Comparison of ENCODE assay signal across 9 mouse cellular contexts in the genomic region with DNA sequence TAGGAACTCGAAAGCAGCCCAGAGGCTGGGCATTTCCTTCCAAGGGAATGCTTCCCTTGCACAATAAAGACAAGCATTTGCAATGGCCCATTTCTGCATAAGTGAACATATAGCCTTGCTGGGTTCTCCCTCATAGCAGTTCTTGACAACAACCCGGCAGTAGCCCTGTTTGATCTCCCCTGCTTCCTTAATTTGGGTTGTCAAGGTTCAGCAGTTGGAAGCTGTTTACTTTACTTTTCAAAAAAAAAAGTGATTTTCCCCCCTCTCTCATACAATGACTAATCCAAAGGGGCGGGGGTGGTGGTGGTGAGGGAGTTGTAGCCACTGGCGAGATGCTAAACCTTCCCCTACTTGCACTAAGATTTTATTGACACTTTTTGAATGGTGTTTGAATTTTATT. TPM values are rescaled to one million over a fixed set of nuclear protein-coding genes. Genes with fewer than 3 reads are reported as not detected.
DNase-seq lines count a peak whose midpoint lies in the region; ATAC-seq and TF ChIP-seq lines count a peak whose summit lies in the region.
"Had no signal": no experiment of that assay in that cellular context is flagged by ENCODE, and none has a peak within 500 bp of the region (broad histone marks: within the 10 kb centered on the region; RNA-seq: fewer than 3 reads in every experiment).

No protein-coding gene starts in this region.

- peak overlapping the region; percentile 99 for H3K27ac ChIP-seq in left cerebral cortex, adult 2 months
- H3K27ac ChIP-seq in hindbrain, embryonic 15.5 days (replicated peaks), result no peak overlapping the region
- no peak overlapping the region for H3K27ac ChIP-seq in neural tube, embryonic 15.5 days (replicated peaks)

- intact Hi-C loops in left cerebral cortex, adult 2 months (cut with DNase I), result no loop called here
- intact Hi-C loops in left cerebral cortex, postnatal 36 days (cut with DNase I), result no loop called here

- peaks cover 33% of the 10 kb centered on the region for H3K4me1 ChIP-seq in hindbrain, embryonic 15.5 days (replicated peaks)
- H3K4me1 ChIP-seq in neural tube, embryonic 15.5 days, result peaks cover 30% of the 10 kb centered on the region

- H3K9me3 ChIP-seq in hindbrain, embryonic 15.5 days, result no peaks in the 10 kb centered on the region
- H3K9me3 ChIP-seq in neural tube, embryonic 15.5 days (replicated peaks), result no peaks in the 10 kb centered on the region

- 31% methylated on average over 4 of the region's 4 CpGs for WGBS in hindbrain, embryonic 15.5 days
- WGBS in neural tube, embryonic 15.5 days, result 37% methylated on average over 4 of the region's 4 CpGs

- H3K36me3 ChIP-seq in hindbrain, embryonic 15.5 days, result no peaks in the 10 kb centered on the region
- H3K36me3 ChIP-seq in neural tube, embryonic 15.5 days, result no peaks in the 10 kb centered on the region

- H3K27me3 ChIP-seq in hindbrain, embryonic 15.5 days, result no peaks in the 10 kb centered on the region
- 0 out of 2 replicates have a peak, but pooled peaks cover 4% of the 10 kb centered on the region for H3K27me3 ChIP-seq in neural tube, embryonic 15.5 days (replicated peaks)
- H3K27me3 ChIP-seq: Patski had no signal

- H3K4me3 ChIP-seq in left cerebral cortex, adult 2 months, result peak overlapping the region; percentile 92
- H3K4me3 ChIP-seq in hindbrain, embryonic 15.5 days, result no peak overlapping the region
- no peak overlapping the region for H3K4me3 ChIP-seq in neural tube, embryonic 15.5 days (replicated peaks)

- no peak for TF ChIP-seq CTCF in left cerebral cortex, adult 2 months (IDR thresholded peaks at IDR 0.05)

- no peak for ATAC-seq in hindbrain, embryonic 15.5 days (ENCODE audit: low FRiP score, low read depth)
- no peak for ATAC-seq in neural tube, embryonic 15.5 days (ENCODE audit: low FRiP score)
- ATAC-seq: Patski had no signal

- no peak for DNase-seq in left cerebral cortex, adult 2 months (ENCODE audit: extremely low spot score in 1 of 2, low spot score in 2 of 2)
- no peak for DNase-seq in left cerebral cortex, postnatal 36 days (ENCODE audit: low spot score in 2 of 2)
- peak; percentile 37 for DNase-seq in embryo, embryonic 9.5 days (ENCODE audit: extremely low spot score)
- no peak for DNase-seq in gastrocnemius, postnatal 4 days (ENCODE audit: low spot score in 2 of 2)
- DNase-seq in cerebellum, postnatal 36 days, result no peak
- no peak for DNase-seq in testis, postnatal 14 days (ENCODE audit: low spot score)

- peak overlapping the region; percentile 99 for H3K4me2 ChIP-seq in hindbrain, embryonic 15.5 days
- H3K4me2 ChIP-seq in neural tube, embryonic 15.5 days, result peak overlapping the region; percentile 98

- H3K9ac ChIP-seq in hindbrain, embryonic 15.5 days, result no peak overlapping the region
- no peak overlapping the region for H3K9ac ChIP-seq in neural tube, embryonic 15.5 days (replicated peaks)

RNA-seq across cellular contexts. Expression of a gene that starts 3.5 kb away (rescaled TPM):
- total RNA-seq in left cerebral cortex, adult 2 months (2021), result 100 to 1,000 TPM; 133 to 139 TPM
- 100 to 1,000 TPM; 142 TPM for total RNA-seq in left cerebral cortex, postnatal 36 days (2021)
- polyA plus RNA-seq in hindbrain, embryonic 15.5 days (2015; fragmentation: Nextera tagmentation; extraction: Ambion mirVana), result 61.6 and 74.2 TPM in 2 replicates
- 51.0 and 63.9 TPM in 2 replicates for polyA plus RNA-seq in neural tube, embryonic 15.5 days (2015; fragmentation: Nextera tagmentation; extraction: Ambion mirVana)
- 10 to 100 TPM; 47.2 to 50.8 TPM for total RNA-seq in gastrocnemius, postnatal 4 days (2021)
